Mouse (Mus musculus) inflammation-experienced regulatory T-cells, adult 6 months (primary cell): ENCODE measurements around the gene Cog1. TPM values are rescaled to one million over a fixed set of nuclear protein-coding genes. Genes with fewer than 3 reads are reported as not detected.
"Not testable (repeated sequence)": the region's sequence is repeated elsewhere in the genome, so short reads cannot be mapped to it uniquely, and the experiment has no call there.

Source experiments
- ATAC-seq: one replicate; pipeline ENCODE4 v1.8.0; 2017
- polyA plus RNA-seq, 3 experiments: library from polyadenylated mRNA; unstranded; fragments of 100-300 nt; shearing (Covaris generic); gene quantifications; one replicate each; pipeline ENCODE4 v1.2.1; 2017

The Cog1 gene
- polyA plus RNA-seq, 3 experiments from 2014 or later, result 14.9 to 16.9 (median 15.8) TPM

DNA sequence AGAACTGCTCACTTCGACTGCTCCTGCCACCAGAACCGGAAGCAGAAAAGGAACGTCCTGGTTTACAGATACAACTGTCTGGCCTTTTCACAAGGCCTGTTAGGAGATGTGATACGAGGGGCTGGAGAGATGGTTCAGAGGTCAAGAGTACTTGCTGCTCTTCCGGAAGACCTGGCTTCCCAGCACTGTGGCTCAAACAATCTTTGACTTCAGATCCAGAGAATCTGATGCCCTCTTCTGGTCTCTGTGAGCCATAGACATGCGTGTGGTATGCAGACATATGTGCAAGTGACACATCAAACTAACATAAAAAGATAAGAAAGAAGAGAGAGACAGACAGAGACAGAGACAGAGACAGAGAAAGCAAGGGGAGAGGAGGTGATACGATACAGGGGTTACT, 16.7 kb upstream of the Cog1 start:
- ATAC-seq, result no peak

DNA sequence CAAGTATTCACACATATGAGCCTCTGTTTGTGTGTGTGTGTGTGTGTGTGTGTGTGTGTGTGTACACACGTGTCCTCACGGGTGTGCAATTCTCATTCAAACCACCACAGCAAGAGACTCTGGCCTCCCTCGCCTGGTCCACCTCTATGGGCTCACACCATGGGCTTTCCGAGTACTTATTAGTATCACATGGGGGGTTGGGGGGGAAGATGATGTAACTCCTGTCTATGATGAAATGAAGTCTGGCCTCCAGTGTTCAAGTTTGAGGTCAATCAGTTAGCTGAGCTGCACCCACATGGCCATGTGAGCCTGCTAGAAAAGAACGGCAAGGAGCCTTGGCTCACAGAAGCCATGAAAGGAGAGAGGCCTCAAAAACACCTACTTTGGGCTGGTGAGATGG, 15.6 kb upstream of the Cog1 start:
- no peak for ATAC-seq

DNA sequence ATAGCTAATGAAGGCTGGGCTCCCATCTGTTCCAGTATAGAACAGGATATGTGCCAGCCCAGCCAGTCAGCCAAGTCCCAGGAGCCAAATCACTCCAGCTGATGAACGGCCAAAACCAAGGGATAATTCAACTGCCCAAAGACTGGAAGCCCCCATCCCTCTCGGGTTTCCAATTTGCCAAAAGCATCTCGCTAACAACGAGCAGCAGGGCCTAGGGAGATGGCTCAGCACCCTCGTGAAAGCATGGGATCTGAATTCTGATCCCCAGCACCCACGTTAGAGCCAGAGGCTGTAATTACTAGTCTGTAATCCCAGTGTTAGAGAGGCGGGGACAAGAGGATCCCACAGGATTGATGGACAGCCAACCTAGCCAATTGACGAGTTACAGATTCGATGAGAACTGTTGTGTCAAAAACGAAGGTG, 14.3 kb upstream of the Cog1 start:
- no peak for ATAC-seq

DNA sequence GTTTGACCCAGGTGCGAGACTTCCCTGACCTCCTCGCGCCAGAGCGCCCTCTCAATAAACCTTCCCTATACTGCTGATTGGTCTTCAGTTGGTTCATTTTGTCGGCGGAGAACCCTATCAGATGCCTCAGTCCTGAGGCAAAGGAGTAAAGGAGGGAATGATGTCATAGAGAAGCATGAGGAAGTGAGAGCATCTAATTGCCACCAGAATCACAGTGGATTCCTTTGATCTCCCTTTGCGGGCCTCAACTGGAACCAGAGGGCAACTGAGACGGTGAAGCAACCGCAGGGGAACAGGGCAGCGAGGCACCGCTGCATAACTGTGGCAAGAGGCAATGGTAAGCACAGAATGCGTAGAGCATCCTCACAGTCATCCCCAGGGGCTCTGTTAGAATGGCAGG, 10.3 kb upstream of the Cog1 start:
- ATAC-seq, result no peak

DNA sequence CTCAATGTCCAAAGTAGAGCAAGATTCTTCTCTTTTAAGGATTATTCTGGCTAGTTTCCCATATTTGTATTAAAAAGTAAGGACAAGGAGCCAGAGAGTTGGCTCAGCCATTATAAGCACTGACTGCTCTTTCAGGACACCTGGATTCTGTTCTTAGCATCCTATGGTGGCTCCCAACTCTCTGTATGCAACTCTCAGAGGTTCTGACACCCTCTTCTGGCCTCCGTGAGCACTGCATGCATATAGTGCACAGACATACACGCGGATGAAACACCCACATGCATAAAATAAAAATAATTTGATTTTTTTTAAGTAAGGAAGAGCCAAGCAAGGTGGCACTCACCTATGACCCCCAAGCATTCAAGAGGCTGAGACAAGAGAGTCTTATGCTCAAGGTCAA, 3.8 kb upstream of the Cog1 start:
- ATAC-seq, result no peak

DNA sequence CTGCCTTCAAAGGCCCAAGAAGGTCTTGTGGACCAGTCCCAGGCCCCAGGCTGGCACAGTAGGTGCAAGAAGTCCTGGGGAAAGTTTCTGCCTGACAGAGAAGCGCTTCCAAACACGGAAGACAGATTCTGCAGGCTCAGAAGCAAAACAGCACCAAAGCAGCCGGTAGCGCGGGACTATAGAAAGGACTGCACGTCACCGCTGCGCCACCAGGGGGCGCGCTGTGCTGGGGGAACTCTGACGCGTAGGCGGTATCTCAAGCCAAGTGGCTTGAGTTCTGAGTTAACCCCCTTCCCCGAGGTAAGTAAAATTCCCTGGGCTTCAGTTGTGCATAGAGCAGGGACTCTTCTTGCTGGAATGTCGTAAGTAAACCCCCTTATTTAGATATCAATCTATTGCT, 817 bp upstream of the Cog1 start:
- ATAC-seq, result peak; percentile 74

DNA sequence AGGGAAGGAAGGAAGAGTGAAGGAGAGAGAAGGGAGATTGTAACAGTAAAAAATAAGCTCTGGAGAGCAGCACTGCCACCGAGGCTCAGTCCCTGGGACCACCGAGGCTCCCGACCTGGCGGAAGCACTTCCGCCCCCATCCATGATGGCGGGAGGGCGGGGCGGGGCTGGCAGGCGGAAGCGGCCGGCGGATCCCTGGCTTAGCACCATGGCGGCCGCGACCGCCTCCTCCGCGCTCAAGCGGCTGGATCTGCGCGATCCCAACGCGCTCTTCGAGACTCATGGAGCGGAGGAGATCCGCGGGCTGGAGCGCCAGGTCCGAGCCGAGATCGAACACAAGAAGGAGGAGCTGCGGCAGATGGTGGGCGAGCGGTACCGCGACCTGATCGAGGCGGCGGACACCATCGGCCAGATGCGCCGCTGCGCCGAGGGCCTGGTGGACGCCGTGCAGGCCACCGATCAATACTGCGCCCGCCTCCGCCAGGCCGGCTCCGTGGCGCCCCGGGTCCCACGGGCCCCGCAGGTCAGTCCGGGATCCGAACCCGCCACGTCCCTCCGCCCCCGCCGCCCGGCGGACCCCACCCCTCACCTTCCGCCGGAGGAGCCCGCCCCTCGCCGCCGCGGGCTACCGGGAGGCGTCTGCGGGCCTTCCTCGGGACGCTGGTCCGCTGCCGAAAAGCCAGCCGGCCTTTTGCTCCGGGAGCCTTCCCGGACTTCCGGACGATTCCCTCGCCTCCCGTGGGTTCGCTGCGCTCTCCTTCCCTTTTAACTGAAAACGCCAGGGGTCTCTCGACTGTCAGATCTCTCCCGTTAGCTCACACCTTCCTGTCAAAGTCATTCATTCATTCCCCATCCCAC, 613 bp downstream of the Cog1 start, which contains the start of gene Slc39a11:
TSS of gene Slc39a11 (minus strand) at position 727 of the 858 bp plus-strand sequence.
- ATAC-seq, result peak; percentile 73

DNA sequence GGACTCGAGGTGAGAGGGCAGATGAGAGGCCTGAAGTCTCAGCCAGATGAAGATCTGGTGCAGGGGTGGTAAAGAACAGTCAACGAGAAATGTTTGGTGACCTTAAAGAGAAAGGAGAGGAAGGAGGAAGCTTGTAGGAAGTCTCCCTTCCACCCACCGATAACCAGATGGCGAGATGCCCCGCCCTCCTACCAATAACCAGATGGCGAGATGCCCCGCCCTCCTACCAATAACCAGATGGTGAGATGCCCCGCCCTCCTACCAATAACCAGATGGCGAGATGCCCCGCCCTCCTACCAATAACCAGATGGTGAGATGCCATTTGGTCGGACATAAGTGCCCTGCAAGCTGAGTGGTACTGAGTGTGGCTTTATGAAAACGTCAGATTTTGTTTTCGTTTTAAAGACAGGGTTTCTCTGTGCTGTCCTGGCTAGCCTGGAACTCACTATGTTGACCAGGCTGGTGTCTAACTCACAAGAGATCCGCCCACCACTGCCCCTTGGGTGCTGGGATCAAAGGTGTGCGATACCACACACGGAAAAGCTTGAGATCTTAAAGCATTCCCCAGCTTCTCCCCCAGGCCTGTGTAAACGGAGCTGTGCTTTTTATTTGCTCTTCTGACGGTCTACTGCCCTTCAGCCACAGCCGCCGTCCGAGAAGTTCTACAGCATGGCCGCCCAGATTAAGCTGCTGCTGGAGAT, 2.4 kb downstream of the Cog1 start:
- no peak for ATAC-seq

DNA sequence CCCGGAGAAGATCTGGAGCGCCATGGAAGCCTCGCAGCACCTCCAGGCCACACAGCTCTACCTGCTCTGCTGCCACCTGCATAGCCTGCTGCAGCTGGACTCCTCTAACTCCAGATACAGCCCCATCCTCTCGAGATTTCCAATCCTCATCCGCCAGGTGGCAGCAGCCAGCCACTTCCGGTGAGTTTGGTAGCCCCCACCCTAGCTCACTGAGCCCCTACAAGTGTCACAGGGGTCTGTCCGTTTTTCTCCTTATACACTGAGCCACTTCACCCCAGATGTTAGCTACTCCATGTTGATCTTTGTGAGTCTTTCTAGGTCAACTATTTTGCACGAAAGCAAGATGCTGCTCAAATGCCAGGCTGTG, 2.9 kb downstream of the Cog1 start:
- no peak for ATAC-seq

DNA sequence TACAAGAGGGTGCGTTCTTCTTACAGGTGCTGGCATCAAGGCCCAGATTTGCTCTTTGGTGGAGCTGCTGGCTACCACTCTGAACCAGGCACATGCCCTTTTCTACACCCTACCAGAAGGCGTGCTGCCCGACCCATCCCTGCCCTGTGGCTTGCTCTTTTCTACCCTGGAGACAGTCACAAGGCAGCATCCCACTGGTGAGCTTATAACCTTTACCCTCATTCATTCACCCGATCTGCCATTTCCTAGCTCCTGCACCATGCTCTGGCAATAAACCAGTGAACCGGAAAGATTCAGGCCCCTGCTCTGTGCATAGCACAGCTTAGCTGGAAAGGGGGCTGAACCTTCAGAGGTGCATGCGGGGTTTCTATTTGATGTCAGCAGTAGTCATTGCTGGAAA, 3.5 kb downstream of the Cog1 start:
- ATAC-seq, result no peak

DNA sequence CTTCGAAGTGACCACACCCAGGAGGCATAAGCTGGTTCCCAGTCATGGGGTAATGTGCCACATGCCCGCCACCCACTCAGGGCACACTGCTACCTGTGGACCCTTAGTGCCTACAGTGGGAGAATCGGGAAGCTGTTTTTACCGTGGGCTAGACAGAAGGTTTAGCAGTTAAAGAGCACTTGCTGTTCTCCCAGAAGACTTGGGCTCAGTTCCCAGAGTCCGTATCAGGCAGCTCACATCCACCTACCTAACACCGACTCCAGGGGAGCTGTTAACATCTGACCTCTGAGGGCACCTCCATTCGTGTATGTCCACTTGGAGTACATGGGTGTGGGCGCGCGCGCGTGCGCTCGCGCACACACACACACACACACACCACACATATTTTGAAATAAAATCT, 5.1 kb downstream of the Cog1 start:
- no peak for ATAC-seq

DNA sequence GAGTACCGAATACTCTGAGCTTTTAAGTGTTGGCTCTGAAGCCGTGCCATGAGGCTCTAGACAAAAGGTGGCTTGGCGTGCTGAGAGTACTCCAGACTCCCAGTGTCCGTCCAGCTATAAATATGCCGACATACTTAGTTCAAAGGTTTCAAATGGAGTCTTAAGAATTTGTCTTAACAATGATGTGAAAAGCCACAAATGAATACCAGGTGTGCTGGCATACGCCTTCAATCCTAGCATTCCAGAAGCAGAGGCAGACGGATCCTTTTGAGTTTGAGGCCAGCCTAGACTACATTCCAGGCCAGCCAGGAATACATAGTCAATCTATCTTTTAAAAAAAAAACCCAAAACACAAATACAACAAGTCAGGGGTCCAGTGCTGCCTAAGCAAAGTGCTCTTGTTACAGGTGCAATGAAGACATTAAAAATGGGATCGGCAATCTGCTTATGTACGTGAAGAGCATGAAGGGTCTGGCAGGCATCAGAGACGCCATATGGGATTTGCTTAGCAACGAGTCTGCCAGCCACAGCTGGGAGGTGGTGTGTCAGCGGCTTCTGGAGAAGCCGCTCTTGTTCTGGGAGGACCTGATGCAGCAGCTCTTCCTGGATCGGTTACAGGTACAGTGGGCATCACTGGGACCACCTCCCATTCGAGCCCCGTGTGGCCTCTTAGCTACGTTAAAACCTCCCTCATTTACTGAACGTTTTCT, 5.7 kb downstream of the Cog1 start:
- no peak for ATAC-seq

DNA sequence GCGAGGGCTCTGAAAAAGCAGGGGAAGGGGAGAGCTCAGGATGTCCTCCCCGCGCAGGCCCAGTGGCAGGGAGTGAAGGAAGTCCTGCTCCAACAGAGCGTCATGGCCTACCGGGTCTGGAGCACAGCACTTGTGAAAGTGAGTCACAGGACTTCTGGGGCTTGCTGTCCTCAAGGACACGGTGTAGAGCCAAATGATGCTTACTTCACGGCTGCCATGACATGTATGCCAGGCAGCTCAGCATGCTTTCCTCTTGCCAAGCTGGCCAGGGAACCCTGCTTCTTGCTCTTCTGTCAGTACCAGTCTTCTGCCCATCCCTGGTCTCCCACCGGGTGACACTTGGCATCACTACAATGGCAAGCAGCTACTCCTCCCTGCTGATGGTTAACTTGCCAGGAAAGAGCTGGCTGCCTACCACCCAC, 7.6 kb downstream of the Cog1 start:
- no peak for ATAC-seq

DNA sequence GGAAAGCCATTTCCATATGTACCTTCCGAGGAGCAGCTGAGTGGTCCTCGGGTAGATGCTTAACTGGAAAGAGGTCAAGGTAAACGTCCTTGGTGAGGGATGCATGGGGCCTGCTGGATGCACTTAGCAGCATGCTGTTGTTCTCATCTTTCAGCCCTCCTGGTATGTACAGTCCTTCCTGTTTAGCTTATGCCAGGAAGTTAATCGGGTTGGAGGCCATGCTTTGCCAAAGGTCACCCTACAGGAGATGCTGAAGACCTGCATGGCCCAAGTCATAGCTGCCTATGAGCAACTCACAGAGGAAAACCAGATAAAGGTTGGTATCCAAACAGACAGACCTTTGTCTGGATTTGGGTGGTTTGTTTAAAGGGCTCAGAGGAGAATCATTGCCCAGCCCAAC, 8.3 kb downstream of the Cog1 start:
- no peak for ATAC-seq

DNA sequence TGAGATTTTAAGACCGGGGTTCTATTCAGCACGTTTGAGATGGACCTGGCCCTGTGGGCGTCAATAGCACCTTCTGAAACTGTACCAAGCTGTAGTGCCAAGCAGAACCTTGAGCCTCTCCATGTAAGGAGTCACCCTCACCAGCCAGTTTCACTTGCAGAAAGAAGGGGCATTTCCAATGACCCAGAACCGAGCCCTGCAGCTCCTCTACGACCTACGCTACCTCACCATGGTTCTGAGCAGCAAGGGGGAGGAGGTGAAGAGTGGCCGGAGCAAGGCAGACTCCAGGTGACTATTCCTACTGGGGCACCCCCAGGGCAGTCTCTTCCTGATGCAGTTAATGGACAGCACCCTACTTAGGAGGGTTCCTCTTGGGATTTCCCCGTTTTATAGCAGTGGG, 9.3 kb downstream of the Cog1 start:
- no peak for ATAC-seq

DNA sequence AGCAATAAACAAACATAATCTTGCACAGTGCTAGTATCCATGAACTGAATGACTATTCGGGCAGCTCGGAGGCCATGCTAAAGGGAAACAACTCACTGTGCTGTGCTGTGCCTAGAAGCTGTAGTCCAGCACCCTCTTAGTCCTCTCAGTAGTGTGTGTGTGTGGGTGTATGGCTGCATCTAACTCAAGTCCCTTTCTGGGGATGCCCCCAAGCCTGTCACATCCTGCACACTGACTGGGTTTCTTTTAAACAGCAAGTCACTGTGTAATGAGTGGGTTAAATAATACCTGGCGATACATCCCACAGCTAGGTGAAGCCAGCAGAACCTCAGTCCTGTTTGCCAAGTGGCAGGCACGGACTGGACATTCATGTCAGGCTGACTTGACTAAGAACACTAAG, 9.8 kb downstream of the Cog1 start:
- ATAC-seq, result peak; percentile 62

DNA sequence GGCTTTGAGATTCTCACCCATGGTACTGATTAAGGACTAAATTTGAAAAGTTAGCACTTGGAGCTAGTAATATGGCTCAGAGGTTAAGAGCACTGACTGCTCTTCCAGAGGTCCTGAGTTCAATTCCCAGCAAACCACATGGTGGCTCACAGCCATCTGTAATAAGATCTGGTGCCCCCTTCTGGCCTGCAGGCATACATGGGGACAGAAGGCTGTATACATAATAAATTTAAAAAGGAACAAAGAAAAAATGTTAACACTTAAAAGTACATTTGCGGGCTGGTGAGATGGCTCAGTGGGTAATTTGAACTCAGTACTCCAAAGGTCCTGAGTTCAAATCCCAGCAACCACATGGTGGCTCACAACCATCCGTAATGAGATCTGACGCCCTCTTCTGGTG, 11.2 kb downstream of the Cog1 start:
- not testable (repeated sequence) for ATAC-seq

DNA sequence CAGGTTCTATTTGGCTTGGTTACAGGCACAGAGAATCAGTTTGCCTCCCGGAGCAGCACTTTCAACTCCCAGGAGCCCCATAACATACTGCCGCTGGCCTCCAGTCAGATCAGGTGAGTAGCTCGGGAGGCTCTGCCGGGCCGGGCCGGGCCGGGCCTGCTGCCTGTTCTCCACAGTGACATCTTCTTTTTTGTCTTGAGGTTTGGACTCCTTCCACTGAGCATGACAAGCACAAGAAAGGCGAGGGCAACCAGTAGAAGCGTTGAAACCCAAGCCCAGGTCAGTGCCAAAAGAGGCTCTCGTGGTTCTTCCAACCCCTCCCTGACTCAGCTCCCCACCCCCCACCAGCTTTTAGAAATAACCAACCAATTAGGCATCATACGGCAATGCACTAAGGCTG, 12.0 kb downstream of the Cog1 start:
- no peak for ATAC-seq

DNA sequence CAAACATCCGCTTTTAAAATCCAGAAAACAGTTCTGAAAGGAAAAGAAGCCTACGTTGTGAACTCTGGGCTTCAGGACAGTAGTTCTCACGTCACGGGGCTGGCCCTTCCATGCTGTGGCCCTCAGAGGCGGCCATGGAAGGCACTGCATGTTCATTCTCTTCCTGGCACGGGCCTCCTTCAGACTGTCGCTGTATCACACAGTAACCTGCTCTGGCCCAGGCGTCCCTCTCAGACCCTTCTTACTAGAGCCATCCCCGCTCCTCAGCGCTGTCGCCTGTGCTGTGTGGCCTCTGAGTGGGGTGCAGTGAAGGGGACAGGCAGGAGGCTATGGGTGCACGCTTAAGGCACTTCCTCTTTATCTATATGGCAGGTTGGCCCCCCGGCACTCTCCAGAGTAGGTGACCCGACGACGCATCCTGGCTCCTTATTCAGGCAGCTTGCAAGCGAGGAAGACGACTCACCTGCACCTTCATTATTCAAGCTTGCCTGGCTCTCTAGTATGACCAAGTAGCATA, 12.9 kb downstream of the Cog1 start:
- no peak for ATAC-seq

DNA sequence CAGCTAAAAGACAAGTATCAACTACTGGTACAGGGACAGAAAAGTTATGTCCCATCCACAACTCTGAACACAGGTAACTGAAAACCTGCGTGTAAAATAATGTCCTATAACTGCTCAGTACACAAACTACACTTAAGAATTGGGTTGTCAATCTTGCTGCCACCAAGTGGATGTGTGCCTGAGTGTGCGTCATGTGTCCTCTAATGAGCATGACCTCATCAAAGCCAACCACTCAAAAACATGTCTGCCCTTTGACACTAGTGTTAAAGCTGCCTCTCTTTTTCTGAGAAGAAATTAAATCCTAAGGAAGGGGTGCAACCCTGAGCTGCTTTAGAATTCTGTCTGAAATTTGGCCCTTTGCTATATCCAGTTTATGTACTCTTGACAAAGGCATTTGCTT, 15.3 kb downstream of the Cog1 start:
- ATAC-seq, result no peak

DNA sequence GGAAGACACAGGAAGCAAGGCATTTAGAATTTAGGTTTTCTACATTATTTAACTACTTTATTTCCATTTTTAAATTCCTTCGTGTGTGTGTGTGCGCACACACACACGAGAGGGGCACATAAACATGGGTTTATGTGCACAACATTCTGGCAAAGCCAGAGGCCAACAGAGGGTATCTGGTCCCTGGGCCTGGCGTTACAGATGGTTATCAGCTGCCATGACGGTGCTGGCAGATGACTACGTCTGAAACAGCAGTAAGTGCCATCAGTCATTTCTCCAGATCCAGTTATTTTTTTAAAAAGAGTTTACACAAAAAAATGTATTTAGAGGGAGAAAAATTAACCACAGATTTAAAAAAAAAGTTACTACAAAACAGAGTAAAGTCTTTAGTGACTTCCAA, 17.2 kb downstream of the Cog1 start:
- ATAC-seq, result no peak

DNA sequence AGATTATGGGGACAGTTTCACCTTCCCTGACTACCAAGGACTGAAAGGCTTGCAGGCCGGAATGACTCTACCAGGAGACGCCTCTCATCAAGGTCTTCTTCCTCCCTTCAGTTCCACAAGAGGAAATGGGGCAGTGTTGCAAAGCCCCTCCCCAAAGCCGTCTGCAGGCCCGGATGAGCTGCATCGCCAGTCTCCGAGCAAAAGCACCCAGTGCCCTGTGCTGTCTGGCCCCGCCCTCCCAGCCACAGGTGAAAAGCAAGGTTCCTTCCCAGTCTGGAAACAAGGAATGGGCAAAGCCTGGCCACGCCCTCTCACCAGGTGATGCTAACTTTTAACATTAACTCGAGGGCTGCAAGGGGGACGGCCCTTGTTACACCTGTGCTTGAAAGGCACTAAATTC, 17.7 kb downstream of the Cog1 start:
- ATAC-seq, result peak; percentile 56

DNA sequence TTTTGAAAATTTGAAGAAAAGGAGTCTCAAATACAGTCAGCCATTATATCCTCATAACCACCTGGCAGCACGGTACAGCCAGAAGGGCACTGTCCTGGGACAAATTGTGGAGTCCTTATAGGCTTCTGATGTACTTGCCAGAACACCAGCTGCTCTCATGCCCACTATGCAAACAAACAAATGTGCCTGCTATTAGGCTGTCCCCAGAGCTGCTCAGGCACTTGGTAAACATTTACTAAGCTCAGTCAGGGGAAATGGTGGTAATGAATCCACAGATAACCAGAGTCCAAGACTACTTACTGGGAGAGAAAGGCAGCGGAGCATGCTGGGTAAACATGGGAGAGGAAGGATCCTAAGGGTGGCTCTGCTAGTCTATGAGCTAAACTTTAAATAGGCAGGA, 18.2 kb downstream of the Cog1 start:
- no peak for ATAC-seq
